Mouse (Mus musculus): ENCODE results near the gene Zfp62. TPM values are rescaled to one million over a fixed set of nuclear protein-coding genes. Genes with fewer than 3 reads are reported as not detected.

Zfp62 gene
- 1 to 10 TPM in 1 of 2 experiments, under 1 TPM in 1; 0.35 to 2.6 TPM for polyA plus RNA-seq (2012; fragmentation: generic; extraction: Trizol)

GRCm38 (mm10) chr11:49203129-49203768 is at the start of gene Zfp62:
Gene Zfp62 (plus strand): TSS chr11:49203292.

DNA sequence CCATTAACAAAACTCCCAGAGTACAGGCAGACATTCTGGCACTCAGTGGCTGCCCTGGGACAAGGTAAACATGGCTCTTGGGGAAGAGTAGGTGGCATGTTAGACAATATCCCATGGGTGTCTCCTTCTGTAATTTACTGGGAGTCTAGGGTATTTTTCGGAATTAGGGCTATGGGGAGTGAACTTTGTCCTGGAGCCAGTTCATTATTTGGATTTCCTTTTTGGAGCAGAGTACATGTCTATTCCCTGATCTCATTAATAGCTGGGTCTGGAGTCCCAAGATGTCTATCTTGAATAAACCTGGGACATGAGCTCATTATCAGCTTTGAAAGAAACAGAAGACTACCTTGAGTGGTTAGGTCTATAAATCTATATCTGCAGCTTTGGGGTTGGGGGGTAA is 49.0 kb upstream of the Zfp62 start, which contains the start of gene Olfr1394:
Gene Olfr1394, plus strand, starts transcription at position 301 of the 400 bp plus-strand sequence.

DNA sequence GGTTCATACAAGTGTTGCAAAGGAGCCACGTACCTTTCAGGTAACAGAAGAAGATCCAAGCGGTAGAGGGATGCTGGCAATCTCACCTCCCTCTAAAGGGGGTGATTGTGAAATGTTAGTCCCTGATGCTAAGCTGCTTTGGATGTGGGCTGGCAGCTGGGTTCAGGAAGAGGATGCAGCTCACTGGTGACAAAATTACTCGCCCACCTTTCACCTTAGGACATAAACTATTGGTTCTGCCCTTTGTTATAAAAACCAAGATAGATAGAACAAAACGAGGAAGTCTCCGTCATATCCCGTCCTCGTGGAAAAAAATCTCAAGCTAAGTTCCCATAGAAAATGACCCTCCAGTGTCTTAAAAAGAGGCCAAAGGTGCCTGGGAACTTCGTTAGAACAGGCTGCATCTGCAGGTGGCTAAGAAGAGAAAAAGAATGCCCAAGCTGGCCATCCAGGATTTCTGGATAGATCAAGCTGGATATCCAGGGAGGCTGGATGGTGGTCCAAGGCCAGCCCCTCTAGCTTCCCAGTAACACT is 16.1 kb upstream of the Zfp62 start, which contains the start of gene Btnl9:
Gene Btnl9, minus strand, starts transcription at position 205 of the 534 bp plus-strand sequence.

GRCm38 (mm10) chr11:49243727-49244594 is 40.9 kb downstream of the Zfp62 start, which contains the start of gene Mgat1:
Gene Mgat1 (plus strand): TSS chr11:49244191.

Other genes with a start within 250 kb of the Zfp62 start
- gene Olfr56, start 224.4 kb upstream of the Zfp62 start, polyA plus RNA-seq (2012; fragmentation: generic; extraction: Trizol) = under 1 TPM in 1 of 2 experiments, not detected in 1; 0.19 TPM
- gene 9930111J21Rik1, start 223.9 kb upstream of the Zfp62 start, polyA plus RNA-seq (2012; fragmentation: generic; extraction: Trizol) = under 1 TPM; 0.01 to 0.17 TPM
- under 1 TPM; 0.01 to 0.14 TPM for gene Gm12185, start 211.1 kb upstream of the Zfp62 start, polyA plus RNA-seq (2012; fragmentation: generic; extraction: Trizol)
- under 1 TPM; 0.08 to 0.67 TPM for gene Tgtp1, start 209.1 kb upstream of the Zfp62 start, polyA plus RNA-seq (2012; fragmentation: generic; extraction: Trizol)
- gene 9930111J21Rik2, start 152.1 kb upstream of the Zfp62 start, polyA plus RNA-seq (2012; fragmentation: generic; extraction: Trizol) = under 1 TPM; 0.14 to 0.39 TPM
- gene Tgtp2, start 139.1 kb upstream of the Zfp62 start, polyA plus RNA-seq (2012; fragmentation: generic; extraction: Trizol) = 1 to 10 TPM in 1 of 2 experiments, under 1 TPM in 1; 0.13 to 2.0 TPM
- gene Ifi47, start 126.7 kb upstream of the Zfp62 start, polyA plus RNA-seq (2012; fragmentation: generic; extraction: Trizol) = 10 to 100 TPM in 1 of 2 experiments, under 1 TPM in 1; 0.40 to 15.3 TPM
- gene Olfr1396, start 88.4 kb upstream of the Zfp62 start, polyA plus RNA-seq (2012; fragmentation: generic; extraction: Trizol) = not detected
- gene Olfr1395, start 61.0 kb upstream of the Zfp62 start, polyA plus RNA-seq (2012; fragmentation: generic; extraction: Trizol) = not detected
- not detected for gene Olfr1394, start 48.9 kb upstream of the Zfp62 start, polyA plus RNA-seq (2012; fragmentation: generic; extraction: Trizol)
- gene Btnl9, start 16.1 kb upstream of the Zfp62 start, polyA plus RNA-seq (2012; fragmentation: generic; extraction: Trizol) = under 1 TPM in 1 of 2 experiments, not detected in 1; 0.01 TPM
- 10 to 100 TPM; 44.6 to 95.3 TPM for gene Mgat1, start 40.9 kb downstream of the Zfp62 start, polyA plus RNA-seq (2012; fragmentation: generic; extraction: Trizol)
- under 1 TPM in 1 of 2 experiments, not detected in 1; 0.04 TPM for gene Olfr1393, start 75.0 kb downstream of the Zfp62 start, polyA plus RNA-seq (2012; fragmentation: generic; extraction: Trizol)
- gene Olfr1392, start 82.0 kb downstream of the Zfp62 start, polyA plus RNA-seq (2012; fragmentation: generic; extraction: Trizol) = under 1 TPM in 1 of 2 experiments, not detected in 1; 0.09 TPM
- not detected for gene Olfr10, start 101.4 kb downstream of the Zfp62 start, polyA plus RNA-seq (2012; fragmentation: generic; extraction: Trizol)
- not detected for gene Olfr1391, start 119.5 kb downstream of the Zfp62 start, polyA plus RNA-seq (2012; fragmentation: generic; extraction: Trizol)
- not detected for gene Olfr1390, start 131.9 kb downstream of the Zfp62 start, polyA plus RNA-seq (2012; fragmentation: generic; extraction: Trizol)
- not detected for gene Olfr1389, start 219.8 kb downstream of the Zfp62 start, polyA plus RNA-seq (2012; fragmentation: generic; extraction: Trizol)
- under 1 TPM; 0.01 TPM for gene Olfr1388, start 233.3 kb downstream of the Zfp62 start, polyA plus RNA-seq (2012; fragmentation: generic; extraction: Trizol)